Mouse (Mus musculus) urinary bladder, postnatal 10 days (tissue): Measurements from ENCODE around the gene Sdccag8.
"Not testable (repeated sequence)": the region's sequence is repeated elsewhere in the genome, so short reads cannot be mapped to it uniquely, and the experiment has no call there.

ENCODE experiments used
- DNase-seq: peaks from one replicate; pipeline ENCODE4 v3.0.0; 2022; ENCODE audit warnings: low spot score

The Sdccag8 gene

DNA sequence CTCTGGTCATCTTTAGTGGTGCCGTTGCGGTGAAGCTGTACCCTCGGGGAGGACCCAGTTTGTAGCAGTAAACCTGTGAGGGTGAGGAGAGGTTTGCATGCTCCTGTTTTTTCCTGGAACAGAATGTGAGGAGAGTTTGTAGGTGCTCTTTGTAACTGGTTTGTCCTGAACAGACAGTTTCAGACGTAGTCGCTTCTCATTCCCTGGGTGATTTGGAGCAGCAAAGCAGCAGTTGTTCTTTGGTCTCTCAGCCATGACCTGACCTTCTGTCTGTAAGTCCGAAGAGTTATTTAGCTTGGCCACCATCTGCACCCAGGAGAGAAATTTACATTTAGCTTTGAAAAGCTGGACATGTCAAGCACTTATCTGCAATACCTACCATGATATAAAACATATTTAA, 65.2 kb downstream of the Sdccag8 start:
- no peak for DNase-seq

DNA sequence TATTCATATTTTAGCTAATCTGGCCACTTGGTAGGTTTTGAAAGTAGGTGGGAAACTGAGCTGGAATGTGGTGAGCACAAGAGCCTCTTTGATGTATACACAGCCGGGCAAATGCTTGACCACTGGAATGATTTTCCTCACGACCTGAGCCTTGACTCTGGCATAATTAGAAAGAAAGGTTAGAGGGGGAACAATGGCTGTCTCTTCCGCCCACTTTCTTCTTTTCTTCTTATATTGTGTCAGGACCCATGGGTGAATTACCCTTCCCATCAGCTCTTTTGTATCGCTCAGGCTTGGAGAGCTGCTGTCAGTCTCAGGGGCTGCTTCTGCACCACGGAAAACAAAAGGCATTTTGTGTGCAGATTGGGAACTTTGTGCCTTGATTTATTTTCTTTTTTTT, 65.6 kb downstream of the Sdccag8 start:
- DNase-seq: no peak

- DNase-seq: no peak
Measured at GRCm38 (mm10) chr1:176880943-176881342, 66.5 kb downstream of the Sdccag8 start.

DNA sequence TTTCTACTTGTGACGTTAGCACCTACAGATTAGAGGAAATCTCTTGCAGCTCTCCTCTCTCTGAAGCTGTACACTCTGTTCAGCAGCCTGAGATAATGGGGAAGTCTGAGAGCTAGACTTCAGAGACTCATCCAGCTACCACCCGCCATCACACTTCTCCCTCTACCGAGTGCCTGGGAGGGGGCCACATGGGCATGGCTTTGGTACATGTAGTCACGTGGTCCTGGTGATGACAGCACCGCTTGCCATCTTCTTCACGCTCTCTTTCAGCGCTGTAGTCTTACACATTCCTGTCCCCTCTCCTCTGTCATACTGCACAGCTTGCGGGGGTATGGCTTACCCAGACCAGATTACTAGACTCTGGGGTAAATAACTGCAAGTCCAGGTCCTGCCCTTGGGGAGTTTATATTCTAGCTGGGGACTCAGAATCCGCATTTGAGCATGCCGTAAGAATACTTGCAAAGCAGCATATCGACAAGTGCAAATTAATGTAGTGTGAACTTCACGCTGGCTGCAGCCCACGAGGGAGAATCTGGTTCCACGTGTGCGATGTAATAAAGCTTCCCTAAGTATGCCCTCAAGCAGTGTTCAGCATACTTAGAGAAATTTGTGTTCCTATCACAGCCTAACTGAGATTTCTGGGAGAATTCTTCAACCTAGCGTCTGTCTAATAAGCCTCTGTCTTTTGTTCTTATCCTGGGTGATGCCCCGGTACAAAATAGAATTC, 70.9 kb downstream of the Sdccag8 start:
- DNase-seq: no peak

DNA sequence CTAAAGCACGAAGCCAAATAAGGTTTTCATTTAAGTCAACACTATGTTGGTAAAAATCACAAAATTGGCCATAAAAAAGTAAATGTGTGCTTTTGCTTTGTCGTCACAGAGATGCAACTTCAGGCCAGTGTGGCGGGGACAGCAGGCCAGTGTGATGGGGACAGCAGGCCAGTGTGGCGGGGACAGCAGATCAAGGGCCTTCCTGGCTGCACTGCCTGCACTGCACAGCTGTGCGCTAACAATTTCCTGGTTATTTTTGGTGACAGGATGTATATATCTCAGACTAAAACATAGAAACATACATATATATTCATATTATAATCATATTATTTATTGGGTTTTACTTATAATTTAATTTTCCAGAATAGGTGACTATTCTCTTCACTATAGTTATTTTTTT, 71.5 kb downstream of the Sdccag8 start:
- DNase-seq: no peak

DNA sequence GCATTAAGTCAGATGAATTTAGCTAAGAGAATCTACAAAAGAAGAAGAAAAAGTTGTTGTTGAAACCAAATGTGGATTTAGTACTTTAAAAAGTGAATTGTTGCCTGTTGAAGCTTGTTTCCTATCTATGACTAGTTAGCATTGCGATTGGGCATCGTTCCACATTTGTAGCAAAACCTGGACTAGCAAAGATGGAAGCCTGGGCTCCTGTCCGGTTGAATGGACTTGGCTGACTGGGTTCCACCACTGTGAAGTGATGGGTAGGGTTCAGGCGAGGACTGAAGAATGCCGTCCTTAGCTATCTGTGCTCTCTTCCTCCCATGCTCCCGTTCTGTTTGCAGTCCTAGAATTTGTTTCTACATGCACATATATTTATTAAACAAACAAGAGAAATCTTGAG, 89.3 kb downstream of the Sdccag8 start:
- DNase-seq: no peak

- DNase-seq: no peak
Measured at GRCm38 (mm10) chr1:176915946-176916345, 101.5 kb downstream of the Sdccag8 start.

DNA sequence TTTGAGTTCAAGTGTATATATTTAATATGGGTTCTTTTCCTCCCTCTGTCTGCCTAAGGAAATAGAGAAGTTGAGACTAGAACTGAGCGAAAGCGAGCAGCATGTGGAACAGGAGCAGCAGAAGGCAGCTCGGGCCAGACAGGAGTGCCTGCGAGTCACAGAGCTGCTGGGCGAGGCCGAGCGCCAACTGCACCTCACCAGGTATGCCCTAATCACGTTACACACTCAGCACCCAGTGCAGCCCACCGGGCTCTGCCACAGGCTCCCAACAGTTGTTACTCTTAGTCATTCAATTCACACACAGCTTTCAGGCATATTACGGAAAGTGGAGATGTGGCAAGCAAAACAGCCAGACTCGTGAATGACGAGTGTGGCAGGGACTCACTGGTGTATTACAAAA, 105.0 kb downstream of the Sdccag8 start:
- DNase-seq: no peak

DNA sequence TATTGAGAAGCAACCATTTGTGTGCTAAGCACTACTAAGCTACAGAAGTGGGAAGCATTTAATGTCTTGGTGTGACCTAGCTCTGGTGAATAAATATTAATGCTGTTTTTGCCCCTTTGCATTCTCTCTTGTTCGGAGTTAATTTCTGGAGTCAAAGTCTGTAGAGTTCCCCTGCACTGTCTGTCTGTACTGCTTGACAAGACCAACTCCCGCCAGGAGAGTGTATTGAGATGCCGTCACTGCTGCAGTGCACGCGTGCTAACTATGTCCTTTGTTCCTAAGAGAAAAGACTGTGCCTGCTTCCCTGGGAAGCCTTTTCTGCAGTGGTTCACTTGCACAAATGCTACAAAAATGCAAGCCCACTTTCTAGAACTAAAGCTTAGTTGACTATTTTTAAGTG, 108.4 kb downstream of the Sdccag8 start:
- DNase-seq: no peak

DNA sequence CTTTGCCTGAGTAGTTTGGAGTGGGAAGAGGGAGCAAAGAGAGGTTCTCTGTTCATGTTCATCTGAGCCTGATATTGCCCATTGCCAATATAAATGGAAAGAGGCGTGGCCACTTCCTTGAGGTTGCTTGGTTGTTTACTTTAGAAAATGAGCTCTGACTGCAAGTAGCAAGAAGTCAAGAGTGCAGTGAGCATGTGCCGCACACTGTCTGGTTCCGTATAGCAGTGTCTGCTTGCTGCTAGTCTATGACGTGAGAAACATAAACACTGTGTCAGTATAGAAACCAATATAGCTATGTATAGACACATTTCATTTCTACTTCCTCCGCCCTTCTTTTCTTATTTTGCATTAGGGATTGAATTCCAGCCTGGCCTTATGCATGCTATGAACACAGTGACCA, 111.5 kb downstream of the Sdccag8 start:
- DNase-seq: no peak

DNA sequence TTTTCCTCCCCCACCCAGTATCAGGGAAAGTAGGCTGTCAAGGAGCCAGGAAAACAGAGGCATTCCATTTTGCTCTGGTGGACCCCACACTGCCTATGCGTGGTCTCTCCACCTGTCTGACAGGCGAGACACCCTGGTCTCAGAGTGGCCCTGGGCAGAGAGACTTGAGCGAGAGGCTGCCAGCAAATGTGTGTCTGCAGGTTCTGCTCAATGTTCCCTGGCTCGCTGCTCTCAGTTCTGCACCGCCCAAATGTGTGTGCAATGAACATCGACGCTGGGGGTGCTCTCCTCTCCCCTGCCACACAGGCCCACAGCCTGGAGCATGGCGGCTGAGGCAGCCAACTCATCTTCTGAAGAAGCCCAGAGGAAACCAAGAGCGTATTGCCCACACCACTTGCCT, 112.9 kb downstream of the Sdccag8 start:
- no peak for DNase-seq

- no peak for DNase-seq
Measured at GRCm38 (mm10) chr1:176929710-176930109, 115.2 kb downstream of the Sdccag8 start.

DNA sequence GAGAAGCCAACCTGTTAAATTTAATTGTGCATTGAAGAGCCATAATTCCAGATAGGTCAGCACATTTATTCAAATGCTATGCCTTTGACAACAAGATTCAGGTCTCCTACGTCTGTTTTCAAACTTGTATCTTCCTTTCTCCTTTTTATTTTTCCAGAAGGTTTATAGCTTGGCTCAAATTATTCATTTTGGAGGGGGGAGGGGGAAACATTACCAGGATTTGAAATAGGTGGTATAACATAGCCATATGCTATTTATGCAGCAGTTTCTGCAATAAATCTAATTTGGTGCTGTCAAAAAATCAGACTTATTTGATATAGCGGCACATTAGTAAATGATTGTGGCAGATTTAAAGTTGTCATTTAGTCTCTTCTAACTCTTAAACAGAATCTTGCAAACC, 116.1 kb downstream of the Sdccag8 start:
- no peak for DNase-seq

GRCm38 (mm10) chr1:176930981-176931500, 116.6 kb downstream of the Sdccag8 start:
- no peak for DNase-seq

- no peak for DNase-seq
Measured at GRCm38 (mm10) chr1:176931511-176931910, 117.1 kb downstream of the Sdccag8 start.

DNA sequence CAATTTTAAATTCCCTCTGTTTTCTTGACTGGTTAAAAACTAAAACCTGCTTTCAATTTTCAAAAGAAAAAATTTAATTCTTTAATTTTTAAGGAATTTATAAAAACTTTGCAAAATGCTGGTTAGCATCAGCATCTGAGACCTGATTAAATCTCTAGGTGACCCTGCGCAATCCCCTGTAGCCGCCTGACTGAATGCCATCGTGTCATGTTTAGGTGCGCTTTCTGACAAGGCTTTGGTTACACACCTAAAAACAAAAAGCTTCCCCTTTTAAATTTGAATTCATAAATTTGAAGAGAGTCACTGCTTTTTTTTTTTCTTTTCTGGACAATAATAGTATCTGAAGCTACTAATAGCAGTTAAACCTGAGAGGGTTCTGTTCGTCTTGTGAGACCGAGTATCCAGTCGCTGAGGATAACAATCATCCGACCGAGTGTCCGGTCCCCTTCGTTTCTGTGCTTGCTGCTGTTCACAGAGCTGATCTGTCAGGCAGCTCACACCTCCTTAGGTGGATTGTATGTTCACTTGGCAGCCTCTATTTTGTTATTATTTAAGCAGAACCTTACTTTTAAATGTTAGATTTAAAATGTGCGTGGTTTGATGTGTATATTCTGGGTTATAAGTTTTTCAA, 118.0 kb downstream of the Sdccag8 start:
- no peak for DNase-seq

GRCm38 (mm10) chr1:176933319-176933718, 118.9 kb downstream of the Sdccag8 start:
- no peak for DNase-seq

- DNase-seq: no peak
Measured at GRCm38 (mm10) chr1:176934043-176934762, 119.7 kb downstream of the Sdccag8 start.

- no peak for DNase-seq
Measured at GRCm38 (mm10) chr1:176939901-176940341, 125.5 kb downstream of the Sdccag8 start.

- DNase-seq: not testable (repeated sequence)
Measured at GRCm38 (mm10) chr1:176941286-176941990, 127.0 kb downstream of the Sdccag8 start.

DNA sequence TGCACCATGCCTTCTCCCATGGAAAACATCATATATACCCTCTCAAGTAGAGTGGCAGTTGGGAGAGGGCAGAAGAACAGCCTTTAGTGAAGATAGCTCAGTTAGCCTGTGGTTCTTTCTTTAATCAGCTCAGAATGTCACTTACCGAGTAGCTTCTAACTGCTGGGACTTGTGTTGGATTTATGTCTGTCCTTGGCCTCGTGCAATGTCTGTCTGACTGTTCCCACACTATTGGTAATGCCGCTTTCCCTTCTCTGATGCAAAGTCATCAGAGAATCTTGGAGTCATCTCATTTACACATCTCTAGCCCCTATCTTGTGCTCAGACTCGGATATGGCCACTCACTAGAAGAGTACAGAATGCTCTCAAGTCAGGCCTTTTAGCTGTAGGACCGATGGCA, 128.7 kb downstream of the Sdccag8 start:
- DNase-seq: no peak

GRCm38 (mm10) chr1:176943987-176944386, 129.5 kb downstream of the Sdccag8 start:
- no peak for DNase-seq
